Mouse (Mus musculus): ENCODE measurements around the gene Slc16a6. TPM values are rescaled to one million over a fixed set of nuclear protein-coding genes. Genes with fewer than 3 reads are reported as not detected.

The Slc16a6 gene
- total and polyA plus RNA-seq, 3 experiments: 1.8 to 8.2 (median 4.9) TPM

DNA sequence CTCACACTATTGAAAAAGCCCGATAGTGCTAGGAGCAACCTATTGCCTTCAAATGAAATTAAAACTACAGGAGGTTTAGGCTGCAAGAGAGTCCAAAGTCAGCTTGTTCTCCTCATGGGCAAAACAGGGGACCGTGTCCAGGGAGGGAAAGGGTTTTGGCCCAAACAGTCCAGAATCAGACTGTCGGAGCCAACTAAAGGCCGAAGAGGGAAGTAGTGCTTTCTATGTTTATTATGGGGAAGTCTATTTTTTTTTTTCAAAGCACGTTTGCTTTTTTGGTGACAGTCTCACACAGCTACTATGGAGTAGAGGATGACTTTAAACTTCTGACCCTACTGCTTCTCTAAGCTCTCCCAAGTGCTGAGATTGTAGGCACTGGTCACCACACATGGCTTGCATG lies 5.3 kb downstream of the Slc16a6 start:
- intact Hi-C loops (cut with DNase I): no loop called here
- TF ChIP-seq POLR2A (IDR thresholded peaks at IDR 0.05; ENCODE audit: insufficient read depth, low read depth, low read length) (no peak), CTCF (IDR thresholded peaks at IDR 0.05) (no peak), EP300 (IDR thresholded peaks at IDR 0.05; ENCODE audit: insufficient read depth, low read depth, low read length) (no peak)
- WGBS: 75% methylated on average over 5 of the region's 5 CpGs

DNA sequence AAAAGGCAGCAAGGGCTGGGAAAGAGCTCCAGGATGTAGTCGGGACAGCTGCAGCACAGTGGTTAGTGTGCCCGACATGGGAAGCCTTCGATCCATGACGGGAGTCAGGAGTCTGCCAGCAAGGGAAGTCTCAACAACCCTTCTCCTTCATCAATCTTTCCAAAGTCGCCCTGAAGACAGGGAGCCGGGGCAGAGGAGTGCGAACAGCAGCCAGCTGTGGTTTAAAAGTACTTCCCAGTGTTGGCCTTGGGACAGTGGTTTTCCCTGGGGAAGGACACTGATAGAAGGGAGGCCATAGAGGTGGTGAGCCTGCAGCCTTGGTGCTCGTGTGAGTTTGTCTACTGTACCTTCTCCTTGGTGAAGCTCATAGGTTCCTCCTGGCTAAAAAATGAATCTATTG lies 6.4 kb downstream of the Slc16a6 start:
- H3K27me3 ChIP-seq (ENCODE audit: control insufficient read depth, insufficient read depth, low read length): no peaks in the 10 kb centered on the region
- no peak for TF ChIP-seq EP300 (IDR thresholded peaks at IDR 0.05; ENCODE audit: insufficient read depth, low read depth, low read length)
- no peak for TF ChIP-seq POLR2A (IDR thresholded peaks at IDR 0.05; ENCODE audit: insufficient read depth, low read depth, low read length)
- TF ChIP-seq CTCF (IDR thresholded peaks at IDR 0.05): no peak
- no peak overlapping the region for H3K4me3 ChIP-seq
- no peaks in the 10 kb centered on the region for H3K79me2 ChIP-seq (replicated peaks; ENCODE audit: control insufficient read depth, insufficient read depth, low read length)
- WGBS: 73% methylated on average over 8 of the region's 8 CpGs
- DNase-seq: no peak
- intact Hi-C loops (cut with DNase I): no loop called here
- H3K27ac ChIP-seq: no peak overlapping the region
- H3K9ac ChIP-seq (ENCODE audit: low read depth, low read length): no peak overlapping the region
- H3K36me3 ChIP-seq (ENCODE audit: control insufficient read depth, insufficient read depth, low read length): no peaks in the 10 kb centered on the region
- H3K4me1 ChIP-seq (ENCODE audit: control insufficient read depth, insufficient read depth, low read length): no peaks in the 10 kb centered on the region

More for the DNA sequence above, 5.3 kb downstream of the Slc16a6 start:
- no peak overlapping the region for H3K9ac ChIP-seq (ENCODE audit: low read depth, low read length)
- no peaks in the 10 kb centered on the region for H3K79me2 ChIP-seq (replicated peaks; ENCODE audit: control insufficient read depth, insufficient read depth, low read length)
- no peaks in the 10 kb centered on the region for H3K4me1 ChIP-seq (ENCODE audit: control insufficient read depth, insufficient read depth, low read length)
- no peaks in the 10 kb centered on the region for H3K36me3 ChIP-seq (ENCODE audit: control insufficient read depth, insufficient read depth, low read length)
- H3K4me3 ChIP-seq: no peak overlapping the region
- no peak for DNase-seq
- no peaks in the 10 kb centered on the region for H3K27me3 ChIP-seq (ENCODE audit: control insufficient read depth, insufficient read depth, low read length)
- H3K27ac ChIP-seq: no peak overlapping the region

DNA sequence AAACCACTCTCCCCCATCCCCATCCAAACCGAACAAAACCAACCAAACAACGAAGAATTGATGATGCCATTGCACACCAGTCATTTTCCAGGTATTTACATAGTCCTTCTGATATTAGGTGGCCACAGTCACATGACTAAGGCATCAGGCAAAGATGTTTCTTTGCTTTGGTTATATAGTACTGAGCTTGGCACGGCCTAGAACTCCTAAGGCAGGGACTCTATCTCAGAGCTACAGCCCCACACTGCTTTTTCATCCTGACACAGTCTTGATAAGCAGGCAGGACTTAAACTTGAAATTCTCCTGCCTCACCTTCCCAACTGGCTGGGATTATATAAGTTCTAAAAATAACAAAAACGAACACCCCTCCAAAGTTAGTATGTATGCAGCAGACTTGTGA lies 8.3 kb downstream of the Slc16a6 start:
- Histone ChIP-seq H3K27me3 (ENCODE audit: control insufficient read depth, insufficient read depth, low read length) (no peaks in the 10 kb centered on the region), H3K9ac (ENCODE audit: low read depth, low read length) (no peak overlapping the region), H3K36me3 (ENCODE audit: control insufficient read depth, insufficient read depth, low read length) (no peaks in the 10 kb centered on the region), H3K79me2 (replicated peaks; ENCODE audit: control insufficient read depth, insufficient read depth, low read length) (no peaks in the 10 kb centered on the region), H3K4me1 (ENCODE audit: control insufficient read depth, insufficient read depth, low read length) (no peaks in the 10 kb centered on the region; the same call in 1 of the 2 replicates), H3K4me3 (no peak overlapping the region), H3K27ac (no peak overlapping the region)
- TF ChIP-seq CTCF (IDR thresholded peaks at IDR 0.05): no peak
- TF ChIP-seq EP300 (IDR thresholded peaks at IDR 0.05; ENCODE audit: insufficient read depth, low read depth, low read length): no peak
- TF ChIP-seq POLR2A (IDR thresholded peaks at IDR 0.05; ENCODE audit: insufficient read depth, low read depth, low read length): no peak
- no peak for DNase-seq
- intact Hi-C loops (cut with DNase I): no loop called here
- 90% methylated on average over 4 of the region's 4 CpGs for WGBS

DNA sequence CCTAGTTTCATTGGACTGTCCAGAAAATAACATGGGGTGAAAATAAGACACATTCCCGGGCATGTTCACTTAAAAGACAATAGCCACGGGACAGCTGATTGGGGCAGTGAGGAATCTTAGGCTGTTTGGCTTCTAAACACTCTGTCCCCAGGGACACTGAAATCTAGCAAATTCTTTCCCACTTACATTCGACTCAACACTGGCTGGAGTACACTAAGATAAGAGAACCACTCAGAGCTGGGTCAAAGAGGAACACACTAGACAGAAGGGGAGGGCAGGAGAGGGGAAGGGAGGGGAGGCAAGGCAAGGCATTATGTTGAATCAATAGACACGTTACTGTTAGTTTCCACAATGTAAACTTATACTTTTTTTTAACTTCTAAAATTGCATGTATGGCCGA lies 12.8 kb downstream of the Slc16a6 start:
- H3K27me3 ChIP-seq (ENCODE audit: control insufficient read depth, insufficient read depth, low read length): no peaks in the 10 kb centered on the region
- no peak for DNase-seq
- H3K27ac ChIP-seq: no peak overlapping the region; the same call in 1 of the 2 replicates
- no peaks in the 10 kb centered on the region for H3K36me3 ChIP-seq (ENCODE audit: control insufficient read depth, insufficient read depth, low read length)
- TF ChIP-seq CTCF (IDR thresholded peaks at IDR 0.05) (no peak), POLR2A (IDR thresholded peaks at IDR 0.05; ENCODE audit: insufficient read depth, low read depth, low read length) (no peak), EP300 (IDR thresholded peaks at IDR 0.05; ENCODE audit: insufficient read depth, low read depth, low read length) (no peak)
- no peaks in the 10 kb centered on the region; the same call in 1 of the 2 replicates for H3K4me1 ChIP-seq (ENCODE audit: control insufficient read depth, insufficient read depth, low read length)
- H3K79me2 ChIP-seq (replicated peaks; ENCODE audit: control insufficient read depth, insufficient read depth, low read length): no peaks in the 10 kb centered on the region
- H3K9ac ChIP-seq (ENCODE audit: low read depth, low read length): no peak overlapping the region
- WGBS: 11% methylated on average over 5 of the region's 5 CpGs
- no peak overlapping the region for H3K4me3 ChIP-seq
- intact Hi-C loops (cut with DNase I): no loop called here

DNA sequence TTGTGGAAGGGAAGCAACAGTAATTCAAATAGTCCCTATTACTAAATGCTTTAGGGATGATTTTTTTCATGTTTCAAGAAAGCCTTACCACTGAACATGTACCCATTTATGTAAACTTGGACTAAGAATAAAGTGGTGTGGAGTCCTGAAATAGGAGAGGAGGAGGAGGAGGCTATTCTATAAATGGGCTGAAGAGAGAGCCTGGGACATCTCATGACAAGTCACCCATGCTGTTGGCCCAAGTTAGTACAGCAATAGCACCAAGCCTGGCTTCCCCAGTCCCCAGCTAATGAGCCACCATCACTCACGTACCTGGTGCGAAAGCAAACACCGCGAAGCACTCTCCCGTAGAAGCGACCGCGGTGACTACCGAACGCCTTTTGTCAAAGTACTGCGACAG lies 15.2 kb downstream of the Slc16a6 start:
- DNase-seq: no peak
- Histone ChIP-seq H3K4me3 (no peak overlapping the region), H3K27me3 (ENCODE audit: control insufficient read depth, insufficient read depth, low read length) (no peaks in the 10 kb centered on the region), H3K4me1 (ENCODE audit: control insufficient read depth, insufficient read depth, low read length) (no peaks in the 10 kb centered on the region; the same call in 1 of the 2 replicates), H3K27ac (no peak overlapping the region), H3K9ac (ENCODE audit: low read depth, low read length) (no peak overlapping the region), H3K36me3 (ENCODE audit: control insufficient read depth, insufficient read depth, low read length) (no peaks in the 10 kb centered on the region), H3K79me2 (replicated peaks; ENCODE audit: control insufficient read depth, insufficient read depth, low read length) (no peaks in the 10 kb centered on the region)
- WGBS: over 99% methylated on average over 11 of the region's 11 CpGs
- TF ChIP-seq CTCF (IDR thresholded peaks at IDR 0.05) (no peak), EP300 (IDR thresholded peaks at IDR 0.05; ENCODE audit: insufficient read depth, low read depth, low read length) (no peak), POLR2A (IDR thresholded peaks at IDR 0.05; ENCODE audit: insufficient read depth, low read depth, low read length) (no peak)
- intact Hi-C loops (cut with DNase I): no loop called here

DNA sequence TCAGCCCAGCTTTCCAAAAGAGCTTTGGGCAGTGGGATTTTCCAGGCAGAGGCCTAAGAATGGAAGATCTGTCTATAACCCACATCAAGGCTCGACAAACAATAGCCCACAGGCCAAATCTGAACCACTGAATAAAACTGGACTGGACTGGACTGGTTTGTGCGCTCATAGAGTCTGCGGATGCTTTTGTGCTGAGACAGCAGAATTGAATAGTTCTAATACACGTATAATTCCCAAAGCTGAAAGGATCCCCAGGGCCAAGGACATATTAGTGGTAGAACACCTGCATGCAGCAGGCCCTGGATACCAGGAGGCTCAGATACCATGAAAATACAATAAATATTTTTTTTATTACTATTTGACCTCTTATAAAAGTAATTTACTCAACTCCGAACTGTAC lies 17.1 kb downstream of the Slc16a6 start:
- Histone ChIP-seq H3K27me3 (ENCODE audit: control insufficient read depth, insufficient read depth, low read length) (no peaks in the 10 kb centered on the region), H3K4me3 (no peak overlapping the region), H3K36me3 (ENCODE audit: control insufficient read depth, insufficient read depth, low read length) (no peaks in the 10 kb centered on the region), H3K9ac (ENCODE audit: low read depth, low read length) (no peak overlapping the region), H3K27ac (no peak overlapping the region), H3K79me2 (replicated peaks; ENCODE audit: control insufficient read depth, insufficient read depth, low read length) (no peaks in the 10 kb centered on the region), H3K4me1 (ENCODE audit: control insufficient read depth, insufficient read depth, low read length) (no peaks in the 10 kb centered on the region; the same call in 1 of the 2 replicates)
- no peak for DNase-seq
- no peak for TF ChIP-seq EP300 (IDR thresholded peaks at IDR 0.05; ENCODE audit: insufficient read depth, low read depth, low read length)
- no peak for TF ChIP-seq POLR2A (IDR thresholded peaks at IDR 0.05; ENCODE audit: insufficient read depth, low read depth, low read length)
- TF ChIP-seq CTCF (IDR thresholded peaks at IDR 0.05): no peak
- intact Hi-C loops (cut with DNase I): no loop called here
- 92% methylated on average over 5 of the region's 5 CpGs for WGBS
